Mouse (Mus musculus): ENCODE measurements around the gene Med18. TPM values are rescaled to one million over a fixed set of nuclear protein-coding genes. Genes with fewer than 3 reads are reported as not detected.
"Not testable (repeated sequence)": the region's sequence is repeated elsewhere in the genome, so short reads cannot be mapped to it uniquely, and the experiment has no call there.

Gene Med18
- polyA plus RNA-seq, 1 experiment from 2014 or later: 21.3 TPM

DNA sequence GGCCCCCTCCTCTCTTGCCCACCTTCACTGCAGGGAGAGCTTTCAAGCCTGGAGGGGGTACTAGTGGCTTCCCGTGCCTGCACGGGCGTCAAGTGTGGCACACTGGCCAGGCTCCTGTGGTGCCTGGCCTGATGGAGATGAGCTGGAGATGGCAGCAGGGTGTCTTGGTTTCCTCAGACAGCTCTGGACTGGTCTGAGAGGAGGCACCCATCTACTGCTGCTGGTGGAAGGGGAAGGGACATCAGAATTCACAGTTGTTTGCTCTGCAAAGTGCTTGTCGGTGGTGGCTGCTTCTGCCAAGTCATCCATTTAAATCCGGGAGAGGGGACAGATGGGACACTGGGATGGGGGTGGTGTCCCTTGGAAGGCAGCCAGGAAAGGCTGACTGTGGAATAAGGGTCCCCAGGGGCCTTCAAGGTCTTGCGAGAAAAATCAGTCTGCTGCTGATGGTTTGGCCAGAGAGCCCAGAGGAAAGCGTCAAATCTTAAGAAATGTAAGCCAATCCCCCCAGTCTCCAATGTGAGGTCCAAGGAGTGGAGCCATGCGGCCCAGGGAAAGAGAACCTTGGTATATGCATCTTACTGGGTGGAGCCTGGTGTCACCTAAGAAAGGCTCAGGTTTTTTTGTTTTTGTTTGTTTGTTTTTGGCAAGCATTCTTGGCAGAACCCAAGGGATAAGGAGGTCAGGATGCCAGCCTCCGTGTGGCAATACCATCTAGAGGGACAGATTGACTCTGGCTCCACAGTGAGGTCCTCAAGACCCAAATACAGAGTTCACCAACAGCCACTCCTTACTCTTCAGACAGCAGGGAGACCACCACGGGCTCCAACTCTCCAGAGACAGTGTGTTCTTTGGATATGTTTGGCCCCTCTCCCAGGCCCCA, 28.7 kb upstream of the Med18 start:
- no peak for ATAC-seq
- Histone ChIP-seq H3K9ac (no peak overlapping the region), H3K27ac (no peak overlapping the region), H3K4me1 (replicated peaks) (no peaks in the 10 kb centered on the region), H3K27me3 (replicated peaks) (no peaks in the 10 kb centered on the region), H3K36me3 (peaks cover 8% of the 10 kb centered on the region), H3K9me3 (no peaks in the 10 kb centered on the region), H3K4me2 (replicated peaks) (no peak overlapping the region), H3K4me3 (replicated peaks) (no peak overlapping the region)
- WGBS: 68% methylated on average over 10 of the region's 10 CpGs

DNA sequence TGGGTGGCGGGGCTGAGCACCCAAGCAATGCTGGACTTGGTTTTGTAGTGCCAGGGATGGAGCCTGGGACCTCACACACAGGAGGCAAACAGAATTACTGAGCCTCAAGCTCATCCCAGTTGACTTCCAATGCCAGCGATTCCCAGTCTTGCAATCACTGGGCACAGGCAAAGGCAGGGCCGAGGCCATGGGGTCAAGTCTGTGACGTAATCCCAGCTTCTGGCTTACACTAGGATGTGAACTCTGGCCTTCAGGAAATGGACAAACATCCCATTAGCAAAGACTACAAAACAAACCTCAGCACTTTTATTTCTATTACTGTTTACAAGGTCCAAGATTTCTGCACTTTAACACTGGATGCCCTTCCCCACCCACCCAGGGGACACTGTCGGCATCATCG, 28.0 kb upstream of the Med18 start:
- H3K36me3 ChIP-seq: peaks cover 3% of the 10 kb centered on the region
- no peaks in the 10 kb centered on the region for H3K4me1 ChIP-seq (replicated peaks)
- no peak overlapping the region for H3K27ac ChIP-seq
- no peaks in the 10 kb centered on the region for H3K27me3 ChIP-seq (replicated peaks)
- H3K4me2 ChIP-seq (replicated peaks): no peak overlapping the region
- no peaks in the 10 kb centered on the region for H3K9me3 ChIP-seq
- H3K9ac ChIP-seq: no peak overlapping the region
- no peak for ATAC-seq
- 81% methylated on average over 6 of the region's 6 CpGs for WGBS
- no peak overlapping the region for H3K4me3 ChIP-seq (replicated peaks)

DNA sequence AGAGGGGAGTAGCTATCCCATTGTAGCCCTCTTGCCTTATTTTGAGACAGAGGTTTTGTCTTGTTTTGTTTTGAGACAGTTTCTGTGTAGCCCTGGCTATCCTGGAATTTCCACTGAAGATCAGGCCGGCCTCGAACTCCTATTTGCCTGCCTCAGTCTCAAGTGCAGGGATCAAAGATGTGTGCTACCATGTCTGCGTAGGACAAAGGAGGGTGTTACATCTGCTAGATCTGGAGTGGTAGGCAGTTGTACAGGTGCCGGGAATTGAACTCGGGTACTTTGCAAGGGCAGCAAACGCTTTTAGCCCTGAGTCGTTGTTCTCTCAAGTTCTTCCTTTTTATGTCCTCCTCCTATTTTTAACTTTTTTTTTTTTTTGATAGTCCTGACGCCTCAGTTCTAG, 27.3 kb upstream of the Med18 start:
- Histone ChIP-seq H3K27me3 (replicated peaks) (no peaks in the 10 kb centered on the region), H3K4me2 (replicated peaks) (no peak overlapping the region), H3K36me3 (peaks cover 3% of the 10 kb centered on the region; the same call in 1 of the 2 replicates), H3K9ac (no peak overlapping the region), H3K9me3 (no peaks in the 10 kb centered on the region), H3K4me3 (replicated peaks) (no peak overlapping the region), H3K4me1 (replicated peaks) (no peaks in the 10 kb centered on the region), H3K27ac (no peak overlapping the region)
- WGBS: 90% methylated on average over 8 of the region's 8 CpGs
- ATAC-seq: no peak

DNA sequence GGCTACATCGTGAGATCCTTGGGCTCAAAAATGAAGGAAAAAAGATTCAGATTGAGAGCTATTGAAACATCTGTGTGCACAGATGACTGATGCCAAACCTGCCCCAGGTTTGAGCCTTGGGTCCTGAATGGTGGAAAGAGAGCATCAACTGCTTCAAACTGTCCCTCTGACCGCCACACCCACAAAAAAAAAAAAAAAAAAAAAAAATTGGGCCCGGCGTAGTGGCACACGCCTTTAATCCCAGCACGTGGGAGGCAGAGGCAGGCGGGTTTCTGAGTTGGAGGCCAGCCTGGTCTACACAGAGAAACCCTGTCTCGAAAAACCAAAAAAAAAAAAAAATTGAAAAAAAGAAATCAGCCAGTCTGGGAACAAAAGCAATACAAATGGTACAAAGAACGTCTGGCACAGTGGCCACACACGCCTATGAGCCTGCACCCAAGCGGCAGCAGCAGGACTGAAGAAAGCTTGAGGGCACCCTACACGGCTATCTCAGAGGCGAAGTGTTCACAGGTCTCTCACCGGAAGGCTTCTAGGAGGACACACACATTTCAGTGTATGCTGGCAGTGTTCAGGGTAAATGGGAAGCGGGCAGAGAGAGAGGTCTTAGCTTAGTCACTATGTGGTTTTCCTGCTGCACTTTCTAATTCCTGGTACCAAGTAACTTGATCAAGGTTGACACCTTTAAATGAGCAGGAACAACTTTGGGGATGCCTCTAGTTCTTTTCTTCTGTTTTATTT, 26.7 kb upstream of the Med18 start:
- 91% methylated on average over 15 of the region's 15 CpGs for WGBS
- H3K27me3 ChIP-seq (replicated peaks): no peaks in the 10 kb centered on the region
- H3K36me3 ChIP-seq: peaks cover 3% of the 10 kb centered on the region; the same call in 1 of the 2 replicates
- no peak for ATAC-seq
- no peak overlapping the region for H3K4me2 ChIP-seq (replicated peaks)
- no peaks in the 10 kb centered on the region for H3K9me3 ChIP-seq
- no peaks in the 10 kb centered on the region for H3K4me1 ChIP-seq (replicated peaks)
- H3K27ac ChIP-seq: no peak overlapping the region
- H3K9ac ChIP-seq: no peak overlapping the region
- H3K4me3 ChIP-seq (replicated peaks): no peak overlapping the region

DNA sequence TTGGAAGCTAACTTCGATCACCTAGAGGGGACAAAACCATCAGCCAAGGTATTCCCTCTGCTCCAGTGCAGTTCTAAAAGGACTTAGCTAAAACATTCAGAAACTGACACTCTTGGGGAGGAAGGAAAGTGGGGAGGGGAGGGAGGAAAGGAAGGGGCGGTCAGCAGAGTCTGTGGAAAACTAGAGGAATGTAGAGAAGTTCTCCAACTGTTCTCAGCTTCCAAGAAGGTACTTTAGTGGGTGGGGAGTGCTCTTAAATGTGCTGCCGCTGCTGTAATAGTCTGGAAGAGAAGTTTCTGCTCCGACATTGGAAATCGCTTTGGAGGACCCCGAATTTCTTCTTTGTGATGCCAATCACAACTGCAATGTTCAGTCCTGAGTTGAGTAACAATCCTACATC, 25.3 kb upstream of the Med18 start:
- 69% methylated on average over 6 of the region's 6 CpGs for WGBS

DNA sequence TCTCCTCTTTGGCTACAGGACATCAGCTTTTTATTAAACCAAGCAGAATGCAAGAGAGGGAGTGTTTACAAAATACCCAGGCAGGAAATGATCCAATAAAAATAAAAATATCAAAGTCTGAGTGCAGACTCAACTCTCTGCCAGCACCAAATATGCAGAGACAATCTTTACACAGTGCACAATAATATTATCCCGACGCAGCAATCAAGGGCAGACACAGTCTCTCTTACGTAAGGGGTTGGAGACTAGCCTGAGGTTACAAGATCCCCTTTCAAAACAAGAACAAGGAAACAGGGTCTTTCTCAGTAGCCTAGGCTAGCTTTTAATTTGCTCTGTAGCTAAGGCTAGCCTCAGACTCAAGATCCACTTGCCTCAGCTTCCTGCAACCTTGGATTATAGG, 24.8 kb upstream of the Med18 start:
- no peak overlapping the region for H3K9ac ChIP-seq
- H3K27me3 ChIP-seq (replicated peaks): no peaks in the 10 kb centered on the region
- H3K36me3 ChIP-seq: no peaks in the 10 kb centered on the region; the same call in 1 of the 2 replicates
- 74% methylated on average over 3 of the region's 3 CpGs for WGBS
- no peaks in the 10 kb centered on the region for H3K4me1 ChIP-seq (replicated peaks)
- ATAC-seq: no peak
- no peak overlapping the region for H3K27ac ChIP-seq
- H3K9me3 ChIP-seq: no peaks in the 10 kb centered on the region
- H3K4me3 ChIP-seq (replicated peaks): no peak overlapping the region
- H3K4me2 ChIP-seq (replicated peaks): no peak overlapping the region

More for the DNA sequence above, 25.3 kb upstream of the Med18 start:
- no peaks in the 10 kb centered on the region; the same call in 1 of the 2 replicates for H3K36me3 ChIP-seq
- no peak overlapping the region for H3K9ac ChIP-seq
- no peak overlapping the region for H3K27ac ChIP-seq
- H3K9me3 ChIP-seq: no peaks in the 10 kb centered on the region
- ATAC-seq: no peak
- no peaks in the 10 kb centered on the region for H3K4me1 ChIP-seq (replicated peaks)
- H3K4me2 ChIP-seq (replicated peaks): no peak overlapping the region
- no peaks in the 10 kb centered on the region for H3K27me3 ChIP-seq (replicated peaks)
- H3K4me3 ChIP-seq (replicated peaks): no peak overlapping the region

DNA sequence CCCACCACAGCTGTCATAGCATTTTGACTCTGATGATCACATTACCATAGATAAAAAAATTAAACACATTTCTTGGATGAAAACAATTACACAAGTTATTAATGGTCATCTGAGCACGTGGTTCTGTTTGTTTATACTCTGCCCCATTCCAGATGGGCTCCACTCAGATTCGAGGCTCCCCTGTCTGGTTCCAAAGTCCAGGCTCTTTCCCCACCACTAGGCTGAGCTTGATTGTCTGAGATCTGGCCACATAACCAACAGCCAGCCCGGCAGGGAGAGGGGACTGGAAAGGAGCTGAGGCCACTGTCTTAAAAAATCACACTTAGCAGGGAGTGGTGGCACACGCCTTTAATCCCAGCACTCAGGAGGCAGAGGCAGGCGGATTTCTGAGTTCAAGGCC, 21.1 kb upstream of the Med18 start:
- Histone ChIP-seq H3K9me3 (no peaks in the 10 kb centered on the region), H3K4me1 (replicated peaks) (peaks cover 3% of the 10 kb centered on the region; the same call in 1 of the 2 replicates), H3K9ac (no peak overlapping the region), H3K36me3 (no peaks in the 10 kb centered on the region), H3K4me2 (replicated peaks) (no peak overlapping the region), H3K4me3 (replicated peaks) (no peak overlapping the region), H3K27me3 (replicated peaks) (no peaks in the 10 kb centered on the region), H3K27ac (no peak overlapping the region)
- ATAC-seq: peak; percentile 70
- 44% methylated on average over 5 of the region's 5 CpGs for WGBS

DNA sequence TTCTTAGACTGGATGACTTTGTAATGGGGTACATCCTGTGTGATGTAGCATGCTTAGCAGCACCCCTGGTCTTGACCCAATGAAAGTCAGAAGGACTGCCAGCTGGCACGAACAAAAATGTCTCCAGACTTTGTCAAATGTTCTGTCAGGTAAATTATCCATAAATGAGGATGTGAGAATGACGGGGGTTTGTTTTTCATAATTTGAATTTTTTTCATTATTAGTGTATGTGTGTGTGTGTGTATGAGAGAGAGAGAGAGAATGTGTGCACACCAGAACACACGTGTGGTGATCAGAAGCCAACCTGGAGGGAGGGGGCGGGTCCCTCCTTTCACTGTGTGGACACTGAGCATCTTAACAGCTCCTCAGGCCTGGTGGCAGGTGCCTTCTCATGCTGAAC, 20.5 kb upstream of the Med18 start:
- Histone ChIP-seq H3K36me3 (no peaks in the 10 kb centered on the region), H3K4me2 (replicated peaks) (no peak overlapping the region), H3K27me3 (replicated peaks) (no peaks in the 10 kb centered on the region), H3K4me3 (replicated peaks) (no peak overlapping the region), H3K27ac (no peak overlapping the region), H3K9me3 (no peaks in the 10 kb centered on the region), H3K9ac (no peak overlapping the region), H3K4me1 (replicated peaks) (peaks cover 3% of the 10 kb centered on the region; the same call in 1 of the 2 replicates)
- WGBS: 83% methylated on average over 4 of the region's 4 CpGs
- peak; percentile 35; the same call in 1 of the 2 replicates for ATAC-seq

DNA sequence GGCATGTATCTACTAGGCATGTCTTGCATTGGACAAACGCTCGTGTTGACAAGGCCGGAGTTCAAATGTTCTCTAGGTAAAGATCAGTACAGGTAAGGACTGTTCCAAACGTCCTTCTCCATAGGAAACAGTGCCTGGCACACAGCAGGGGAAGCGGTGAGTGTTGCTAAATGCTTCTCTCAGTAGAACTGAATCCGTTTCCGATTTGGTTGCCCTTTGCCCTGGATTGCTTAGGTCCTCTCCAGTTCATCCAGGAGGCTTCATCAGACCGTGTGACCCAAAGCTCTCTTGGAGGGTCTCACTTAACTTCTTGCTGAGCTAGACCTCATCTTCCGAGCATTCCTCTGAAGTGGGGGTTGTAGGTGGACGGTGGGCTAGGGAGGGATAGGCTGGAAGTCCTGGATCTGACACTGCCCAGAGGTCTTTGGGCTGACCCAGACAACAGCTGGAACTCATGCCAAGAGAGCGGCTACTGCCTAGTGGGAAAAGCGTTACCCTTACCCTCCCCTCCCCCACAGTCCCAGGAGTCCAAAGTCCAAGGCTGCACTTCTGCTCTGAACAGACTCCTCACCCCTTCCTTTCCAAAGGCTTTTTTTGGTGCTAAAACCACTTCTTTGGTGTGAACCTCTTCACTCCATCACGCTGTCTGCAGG, 19.4 kb upstream of the Med18 start:
- 63% methylated on average over 13 of the region's 13 CpGs for WGBS
- Histone ChIP-seq H3K4me3 (replicated peaks) (no peak overlapping the region), H3K27ac (no peak overlapping the region), H3K9ac (no peak overlapping the region), H3K9me3 (no peaks in the 10 kb centered on the region), H3K36me3 (no peaks in the 10 kb centered on the region), H3K4me2 (replicated peaks) (no peak overlapping the region), H3K27me3 (replicated peaks) (no peaks in the 10 kb centered on the region), H3K4me1 (replicated peaks) (peaks cover 3% of the 10 kb centered on the region; the same call in 1 of the 2 replicates)
- ATAC-seq: peak; percentile 61; the same call in 1 of the 2 replicates

DNA sequence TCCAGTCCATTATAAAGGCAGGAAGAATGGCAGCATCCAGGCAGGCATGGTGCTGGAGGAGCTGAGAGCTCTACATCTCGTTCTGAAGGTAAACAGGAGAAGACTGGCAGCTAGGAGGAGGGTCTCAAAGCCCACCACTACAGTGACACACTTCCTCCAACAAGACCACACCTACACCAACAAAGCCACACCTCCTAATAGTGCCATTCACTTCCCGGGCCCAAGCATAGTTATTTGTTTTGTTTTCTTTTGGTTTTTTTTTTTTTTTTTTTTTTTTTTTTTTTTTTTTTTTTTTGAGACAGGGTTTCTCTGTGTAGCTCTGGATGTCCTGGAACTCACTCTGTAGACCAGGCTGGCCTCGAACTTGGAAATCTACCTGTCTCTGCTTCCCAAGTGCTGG, 18.4 kb upstream of the Med18 start:
- ATAC-seq; H3K4me1 ChIP-seq (replicated peaks); H3K4me3 ChIP-seq (replicated peaks); H3K27ac ChIP-seq; H3K4me2 ChIP-seq (replicated peaks); H3K27me3 ChIP-seq (replicated peaks); H3K9ac ChIP-seq; H3K36me3 ChIP-seq; H3K9me3 ChIP-seq: not testable (repeated sequence)
- 54% methylated on average over 3 of the region's 3 CpGs for WGBS

DNA sequence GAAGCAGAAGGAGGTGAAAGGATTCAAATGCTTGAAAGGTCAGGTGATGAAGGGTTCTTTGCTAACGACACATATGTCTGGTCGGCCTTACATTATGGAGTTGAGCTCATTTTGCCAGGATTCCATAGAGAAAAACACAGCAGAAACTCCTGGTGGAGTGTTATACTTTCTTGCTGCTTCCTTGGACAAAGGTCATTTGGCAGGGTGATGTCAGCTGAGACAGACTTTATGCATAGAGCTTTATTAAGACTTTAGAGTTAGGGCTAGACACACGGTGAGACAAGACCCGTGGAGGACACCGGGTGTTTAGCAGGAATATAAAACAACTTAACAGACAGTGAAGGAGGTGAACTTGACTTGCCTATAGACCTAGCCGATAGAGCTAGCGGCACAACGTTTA, 14.1 kb upstream of the Med18 start:
- Histone ChIP-seq H3K4me1 (replicated peaks) (0 out of 2 replicates have a peak, but pooled peaks cover 4% of the 10 kb centered on the region), H3K4me3 (replicated peaks) (no peak overlapping the region), H3K9ac (no peak overlapping the region), H3K4me2 (replicated peaks) (no peak overlapping the region), H3K27ac (no peak overlapping the region), H3K9me3 (no peaks in the 10 kb centered on the region), H3K36me3 (no peaks in the 10 kb centered on the region), H3K27me3 (replicated peaks) (no peaks in the 10 kb centered on the region)
- ATAC-seq: no peak
- 88% methylated on average over 8 of the region's 8 CpGs for WGBS
